Mouse (Mus musculus): ENCODE results near the gene Zdhhc7.

Zdhhc7 gene

GRCm38 (mm10) chr8:120032549-120033208, 68.6 kb downstream of the Zdhhc7 start:
- DNase-seq: peak; percentile 85
